Mouse (Mus musculus) bone marrow, adult 2 months (tissue): ENCODE measurements around the gene Etfrf1. TPM values are rescaled to one million over a fixed set of nuclear protein-coding genes. Genes with fewer than 3 reads are reported as not detected.

Experiments used
- H3K27ac ChIP-seq: fragments of 200-500 bp; 2 replicates; pipeline ENCODE4 v1.5.1; 2012; ENCODE audit warnings: low read depth, mild to moderate bottlenecking, control low read depth, inconsistent platforms, low read length; ENCODE audit not compliant: control insufficient read depth, poor library complexity, insufficient read depth
- H3K4me1 ChIP-seq: fragments of 200-500 bp; 2 replicates; pipeline ENCODE4 v1.6.1; 2011; ENCODE audit warnings: low read length; ENCODE audit not compliant: control insufficient read depth, insufficient read depth
- H3K4me3 ChIP-seq: fragments of 200-500 bp; replicated peaks from 2 replicates; pipeline ENCODE3; 2011; ENCODE audit warnings: mild to moderate bottlenecking, low read depth, low read length, control low read depth; ENCODE audit not compliant: control insufficient read depth
- CTCF ChIP-seq: fragments of 200-500 bp; IDR thresholded peaks from 2 replicates; pipeline ENCODE4 v1.5.1; 2011; ENCODE audit warnings: low read length, control low read depth; ENCODE audit not compliant: control insufficient read depth, insufficient read depth
- POLR2A ChIP-seq: fragments of 200-500 bp; IDR thresholded peaks from 2 replicates; pipeline ENCODE4 v1.6.1; 2011; ENCODE audit warnings: low read depth, mild to moderate bottlenecking, control low read depth, low read length, borderline replicate concordance; ENCODE audit not compliant: control insufficient read depth
- WGBS: fragments of 180-500 bp; shearing (Covaris S2); methylation state at CpG from one replicate; pipeline ENCODE4 v1.1.7; 2018; 5-methylcytosine and 5-hydroxymethylcytosine counted together
- polyA plus RNA-seq: library from polyadenylated mRNA; stranded (reverse); fragments of >200 nt; gene quantifications from 2 replicates; pipeline ENCODE4 v1.2.4, GENCODE M21; 2011; ENCODE audit warnings: low replicate concordance; ENCODE audit not compliant: missing spikeins, insufficient read depth, insufficient read length

The Etfrf1 gene
- polyA plus RNA-seq, 1 experiment = 17.9 TPM

DNA sequence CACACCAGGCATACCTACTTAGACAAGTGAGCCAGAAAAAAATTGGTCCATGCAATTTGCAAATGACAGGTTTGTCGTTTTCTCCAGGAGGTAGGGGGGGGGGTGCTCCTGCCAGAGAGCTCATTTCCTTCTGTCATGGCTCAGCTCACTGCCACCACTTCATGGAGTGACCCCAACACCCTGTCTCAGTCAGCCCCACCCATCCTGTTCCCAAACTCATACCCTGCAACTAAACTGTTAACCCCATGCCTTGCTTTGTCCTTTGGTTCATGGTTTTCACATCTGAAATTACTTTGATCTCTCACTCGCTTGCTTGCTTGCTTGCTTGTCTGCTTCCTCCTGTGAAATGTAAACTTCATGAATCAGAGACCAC, 45.8 kb downstream of the Etfrf1 start:
- whole genome bisulfite sequencing = 33% methylated on average over 2 of the region's 2 CpGs
- no peak overlapping the region for H3K4me3 ChIP-seq
- no peak overlapping the region for H3K27ac ChIP-seq
- no peaks in the 10 kb centered on the region for H3K4me1 ChIP-seq
- TF ChIP-seq CTCF (no peak), POLR2A (no peak)

DNA sequence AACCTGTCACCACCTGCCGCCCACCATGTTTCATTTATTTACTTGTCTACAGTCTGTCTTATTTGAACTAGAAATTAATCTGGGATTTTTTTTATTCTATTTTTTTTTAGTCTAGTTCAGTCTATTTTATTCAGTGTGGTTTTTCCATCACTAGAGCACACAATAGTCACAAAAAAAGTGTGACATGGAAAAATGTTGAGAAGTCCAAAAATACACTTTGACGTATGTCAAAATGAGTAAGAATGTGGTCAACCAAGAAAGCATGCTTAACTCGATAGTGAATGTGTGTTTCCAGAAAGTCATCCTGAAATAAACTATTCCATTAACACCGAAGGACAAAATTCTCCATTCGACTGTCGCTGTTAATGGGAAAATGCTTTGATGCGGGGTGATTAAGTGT, 51.4 kb downstream of the Etfrf1 start:
- TF ChIP-seq POLR2A (no peak), CTCF (no peak)
- no peaks in the 10 kb centered on the region for H3K4me1 ChIP-seq
- H3K4me3 ChIP-seq = no peak overlapping the region
- WGBS = 84% methylated on average over 7 of the region's 7 CpGs
- H3K27ac ChIP-seq = no peak overlapping the region

Other genes with a start within 250 kb of the Etfrf1 start
- gene Bcat1, start 134.9 kb upstream of the Etfrf1 start, polyA plus RNA-seq = 1.9 and 20.3 TPM in 2 replicates
- 98.9 and 193 TPM in 2 replicates for gene Lrmp, start 95.5 kb upstream of the Etfrf1 start, polyA plus RNA-seq
- gene Casc1, start 129 bp upstream of the Etfrf1 start, polyA plus RNA-seq = 1.3 and 2.3 TPM in 2 replicates
- gene Kras, start 39.1 kb downstream of the Etfrf1 start, polyA plus RNA-seq = 29.6 and 37.4 TPM in 2 replicates